Mouse (Mus musculus) cerebellum, adult 2 months (tissue): ENCODE measurements around the gene Pp2d1.

ENCODE experiments used
- CTCF ChIP-seq: fragments of 200-500 bp; IDR thresholded peaks from 2 replicates; pipeline ENCODE4 v1.5.1; 2011; ENCODE audit warnings: low read depth, mild to moderate bottlenecking, control low read depth, low read length, moderate library complexity, borderline replicate concordance; ENCODE audit not compliant: insufficient read depth
- POLR2A ChIP-seq: fragments of 200-500 bp; IDR thresholded peaks from 2 replicates; pipeline ENCODE4 v1.6.1; 2011; ENCODE audit warnings: low read length, control low read depth, borderline replicate concordance; ENCODE audit not compliant: insufficient read depth

DNA sequence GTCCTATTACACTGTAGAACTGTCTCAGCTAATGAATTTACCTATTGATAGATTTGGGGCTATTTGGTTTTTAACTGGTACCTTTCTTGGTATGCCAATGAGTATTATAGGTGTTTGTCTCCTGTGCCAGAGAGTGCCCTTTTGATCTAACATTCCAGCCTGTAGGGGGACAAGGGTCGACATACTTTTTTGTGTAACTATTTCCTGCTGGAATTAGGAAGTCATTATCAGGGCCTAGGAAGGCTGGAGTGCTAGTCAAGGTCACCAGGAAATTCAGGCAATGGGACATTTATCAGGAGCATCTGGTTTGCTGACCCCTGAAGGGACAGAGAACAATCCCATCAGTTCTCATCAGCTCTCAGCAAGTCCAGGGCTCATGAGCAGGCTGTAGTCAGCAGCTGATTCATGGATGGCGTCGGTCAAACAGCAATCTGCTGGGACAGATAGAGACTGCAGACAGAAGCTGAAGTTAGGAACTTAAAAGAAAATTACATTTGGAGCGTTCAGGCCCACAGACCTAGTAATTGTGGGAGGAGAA is 33.8 kb upstream of the Pp2d1 start:
- TF ChIP-seq POLR2A: no peak
- TF ChIP-seq CTCF: no peak
